In genomic region chr9:32158837-32159543, GRCm38 (mm10) we compare ENCODE assay signal across 7 mouse cellular contexts. TPM values are rescaled to one million over a fixed set of nuclear protein-coding genes. Genes with fewer than 3 reads are reported as not detected.
DNase-seq lines count a peak whose midpoint lies in the region; ATAC-seq and TF ChIP-seq lines count a peak whose summit lies in the region.

No protein-coding gene starts in this region.

- H3K27me3 ChIP-seq in intestine, postnatal 0 days (replicated peaks; ENCODE audit: control insufficient read depth, insufficient read depth, low read length) = no peaks in the 10 kb centered on the region
- no peaks in the 10 kb centered on the region for H3K27me3 ChIP-seq in limb, embryonic 10.5 days (ENCODE audit: low read depth, poor library complexity, severe bottlenecking)
- H3K27me3 ChIP-seq in midbrain, embryonic 13.5 days = no peaks in the 10 kb centered on the region

- peak; percentile 38 for DNase-seq in WW6 (ENCODE audit: low read depth, low spot score)
- peak; percentile 60 to 75 for DNase-seq in cerebellum, adult 18-20 months
- peak; percentile 80 for DNase-seq in forelimb bud, embryonic 11.5 days (ENCODE audit: low read depth, low spot score)
- peak; percentile 77 for DNase-seq in limb, embryonic 10.5 days (ENCODE audit: low spot score)
- peak; percentile 29 to 61 for DNase-seq in spleen, postnatal 14 days (ENCODE audit: low spot score in 2 of 2)

- no peak overlapping the region for H3K4me3 ChIP-seq in intestine, postnatal 0 days (ENCODE audit: low read depth, low read length)
- no peak overlapping the region for H3K4me3 ChIP-seq in limb, embryonic 10.5 days
- H3K4me3 ChIP-seq in midbrain, embryonic 13.5 days (replicated peaks) = no peak overlapping the region

- H3K9me3 ChIP-seq in intestine, postnatal 0 days (ENCODE audit: control insufficient read depth) = no peaks in the 10 kb centered on the region
- H3K9me3 ChIP-seq in limb, embryonic 10.5 days (replicated peaks) = no peaks in the 10 kb centered on the region
- H3K9me3 ChIP-seq in midbrain, embryonic 13.5 days = no peaks in the 10 kb centered on the region

- no peaks in the 10 kb centered on the region for H3K36me3 ChIP-seq in intestine, postnatal 0 days (ENCODE audit: control insufficient read depth, insufficient read depth)
- H3K36me3 ChIP-seq in limb, embryonic 10.5 days = 0 out of 2 replicates have a peak, but pooled peaks cover 1% of the 10 kb centered on the region
- no peaks in the 10 kb centered on the region for H3K36me3 ChIP-seq in midbrain, embryonic 13.5 days

- WGBS in intestine, postnatal 0 days = 27% methylated on average over 3 of the region's 3 CpGs
- 22% methylated on average over 3 of the region's 3 CpGs for WGBS in limb, embryonic 10.5 days
- WGBS in midbrain, embryonic 13.5 days = 24% methylated on average over 3 of the region's 3 CpGs

- no peak overlapping the region for H3K9ac ChIP-seq in intestine, postnatal 0 days (ENCODE audit: low read depth, low read length)
- no peak overlapping the region for H3K9ac ChIP-seq in midbrain, embryonic 13.5 days (replicated peaks)

- no peak overlapping the region for H3K4me2 ChIP-seq in intestine, postnatal 0 days (replicated peaks; ENCODE audit: low read depth)
- no peak overlapping the region for H3K4me2 ChIP-seq in midbrain, embryonic 13.5 days (replicated peaks)

- H3K4me1 ChIP-seq in intestine, postnatal 0 days (replicated peaks; ENCODE audit: control insufficient read depth, insufficient read depth, low read length) = no peaks in the 10 kb centered on the region
- H3K4me1 ChIP-seq in limb, embryonic 10.5 days = no peaks in the 10 kb centered on the region
- H3K4me1 ChIP-seq in midbrain, embryonic 13.5 days (replicated peaks) = no peaks in the 10 kb centered on the region

- ATAC-seq in intestine, postnatal 0 days = peak; percentile 33; the same call in 1 of the 2 replicates
- peak; percentile 89 for ATAC-seq in midbrain, embryonic 13.5 days

- H3K27ac ChIP-seq in intestine, postnatal 0 days (ENCODE audit: low read depth, low read length) = no peak overlapping the region
- H3K27ac ChIP-seq in limb, embryonic 10.5 days = no peak overlapping the region
- no peak overlapping the region for H3K27ac ChIP-seq in midbrain, embryonic 13.5 days

- TF ChIP-seq CTCF in intestine, postnatal 0 days (IDR thresholded peaks at IDR 0.05; ENCODE audit: low read depth) = peak; percentile 99

RNA-seq across cellular contexts. Expression of gene Arhgap32, which starts 43.1 kb away (rescaled TPM):
- polyA plus RNA-seq in intestine, postnatal 0 days (2015; fragmentation: Nextera tagmentation; extraction: Ambion mirVana) = 17.2 and 18.1 TPM in 2 replicates
- polyA plus RNA-seq in limb, embryonic 10.5 days (2016; fragmentation: Nextera tagmentation; extraction: Ambion mirVana) = 3.4 and 4.2 TPM in 2 replicates
- 8.7 and 10.8 TPM in 2 replicates for polyA plus RNA-seq in midbrain, embryonic 13.5 days (2015; fragmentation: Nextera tagmentation; extraction: Ambion mirVana)
